Comparison of ENCODE assay signal across 17 mouse cellular contexts in the genomic region with DNA sequence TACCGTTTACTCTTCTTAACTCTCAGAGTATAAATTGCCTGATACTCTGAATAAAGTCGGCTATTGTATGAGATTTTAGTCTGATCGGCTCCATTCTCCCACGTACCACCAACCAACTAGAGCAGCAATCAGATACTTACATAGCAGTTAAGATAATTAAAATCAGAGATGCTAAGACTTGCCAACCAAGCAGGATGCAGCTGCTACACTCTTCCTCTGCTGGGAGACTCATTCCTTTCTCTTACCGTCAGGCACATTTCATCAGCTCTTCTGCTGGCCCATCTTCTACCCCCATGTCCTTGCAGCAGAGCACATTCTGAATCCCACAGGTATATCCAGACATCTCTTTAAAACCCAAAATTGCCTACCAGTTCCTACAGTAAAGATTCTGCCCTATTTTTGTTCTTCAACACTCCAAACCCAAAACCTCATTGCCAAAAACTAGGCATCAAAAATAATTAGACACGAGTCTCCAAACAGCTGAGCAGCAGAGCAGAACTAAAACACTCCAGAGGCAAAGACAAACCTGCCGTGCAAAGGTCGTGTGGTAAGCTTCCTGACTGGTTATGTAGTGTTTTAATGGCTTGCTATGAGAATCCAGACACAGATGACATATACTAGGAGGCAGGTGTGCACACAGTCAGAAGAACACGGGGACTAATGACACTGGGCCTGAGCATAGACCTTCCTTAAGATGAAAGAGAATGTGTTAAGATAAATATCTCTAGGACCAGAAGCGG. TPM values are rescaled to one million over a fixed set of nuclear protein-coding genes. Genes with fewer than 3 reads are reported as not detected.
DNase-seq lines count a peak whose midpoint lies in the region; ATAC-seq and TF ChIP-seq lines count a peak whose summit lies in the region.
"Had no signal": no experiment of that assay in that cellular context is flagged by ENCODE, and none has a peak within 500 bp of the region (broad histone marks: within the 10 kb centered on the region; RNA-seq: fewer than 3 reads in every experiment).

No protein-coding gene starts in this region.

- no peak for TF ChIP-seq CTCF in cerebellum, adult 2 months (IDR thresholded peaks at IDR 0.05; ENCODE audit: borderline replicate concordance, insufficient read depth, low read depth, low read length)
- no peak for TF ChIP-seq CTCF in layer of hippocampus, adult 2 months (conservative IDR thresholded peaks at IDR 0.05)

- no peak overlapping the region for H3K9ac ChIP-seq in embryonic facial prominence, embryonic 11.5 days (replicated peaks; ENCODE audit: low read length)
- no peak overlapping the region for H3K9ac ChIP-seq in forebrain, embryonic 16.5 days (replicated peaks; ENCODE audit: low read depth, low read length)
- H3K9ac ChIP-seq: forebrain, embryonic 12.5 days; hindbrain, embryonic 15.5 days; limb, embryonic 13.5 days; lung, embryonic 14.5 days; midbrain, embryonic 15.5 days; neural tube, embryonic 12.5 days had no signal

- no peak overlapping the region for H3K4me3 ChIP-seq in embryonic facial prominence, embryonic 11.5 days (ENCODE audit: low read depth, low read length)
- H3K4me3 ChIP-seq in cerebellum, adult 2 months (replicated peaks; ENCODE audit: insufficient read depth, low read depth, low read length) = no peak overlapping the region
- no peak overlapping the region for H3K4me3 ChIP-seq in layer of hippocampus, adult 2 months
- H3K4me3 ChIP-seq in forebrain, embryonic 16.5 days (replicated peaks; ENCODE audit: low read length) = no peak overlapping the region
- H3K4me3 ChIP-seq: forebrain, embryonic 12.5 days; hindbrain, embryonic 15.5 days; limb, embryonic 13.5 days; midbrain, embryonic 15.5 days; neural tube, embryonic 12.5 days had no signal

- no peaks in the 10 kb centered on the region for H3K9me3 ChIP-seq in embryonic facial prominence, embryonic 11.5 days (replicated peaks; ENCODE audit: control insufficient read depth, low read length)
- H3K9me3 ChIP-seq in forebrain, embryonic 16.5 days (ENCODE audit: control insufficient read depth, low read length) = no peaks in the 10 kb centered on the region
- H3K9me3 ChIP-seq: forebrain, embryonic 12.5 days; hindbrain, embryonic 15.5 days; limb, embryonic 13.5 days; midbrain, embryonic 15.5 days; neural tube, embryonic 12.5 days had no signal

- peak overlapping the region; percentile 63 for H3K27ac ChIP-seq in embryonic facial prominence, embryonic 11.5 days (replicated peaks; ENCODE audit: low read depth, low read length)
- H3K27ac ChIP-seq in cerebellum, adult 2 months (ENCODE audit: insufficient read depth, low read length) = no peak overlapping the region
- no peak overlapping the region for H3K27ac ChIP-seq in layer of hippocampus, adult 2 months
- H3K27ac ChIP-seq in forebrain, embryonic 16.5 days (ENCODE audit: low read length) = no peak overlapping the region
- H3K27ac ChIP-seq: forebrain, embryonic 12.5 days; hindbrain, embryonic 15.5 days; limb, embryonic 13.5 days; midbrain, embryonic 15.5 days; neural tube, embryonic 12.5 days had no signal

- no peaks in the 10 kb centered on the region for H3K36me3 ChIP-seq in embryonic facial prominence, embryonic 11.5 days (replicated peaks; ENCODE audit: control insufficient read depth, insufficient read depth, low read depth, low read length)
- no peaks in the 10 kb centered on the region for H3K36me3 ChIP-seq in forebrain, embryonic 16.5 days (ENCODE audit: control insufficient read depth, insufficient read depth)
- H3K36me3 ChIP-seq: forebrain, embryonic 12.5 days; G1E; hindbrain, embryonic 15.5 days; limb, embryonic 13.5 days; midbrain, embryonic 15.5 days; neural tube, embryonic 12.5 days had no signal

- H3K27me3 ChIP-seq in embryonic facial prominence, embryonic 11.5 days (ENCODE audit: control insufficient read depth, insufficient read depth, low read length) = no peaks in the 10 kb centered on the region
- no peaks in the 10 kb centered on the region for H3K27me3 ChIP-seq in cerebellum, adult 2 months (ENCODE audit: control insufficient read depth, insufficient read depth, low read length)
- H3K27me3 ChIP-seq in forebrain, embryonic 16.5 days (replicated peaks; ENCODE audit: control insufficient read depth, insufficient read depth, low read length) = no peaks in the 10 kb centered on the region
- H3K27me3 ChIP-seq: forebrain, embryonic 12.5 days; hindbrain, embryonic 15.5 days; limb, embryonic 13.5 days; midbrain, embryonic 15.5 days; neural tube, embryonic 12.5 days had no signal

- no peak for TF ChIP-seq POLR2A in cerebellum, adult 2 months (IDR thresholded peaks at IDR 0.05; ENCODE audit: borderline replicate concordance, insufficient read depth, low read length)

- ATAC-seq in embryonic facial prominence, embryonic 11.5 days (replicated peaks; ENCODE audit: insufficient number of reproducible peaks, low FRiP score, low TSS enrichment, low read depth) = no peak
- no peak for ATAC-seq in forebrain, embryonic 16.5 days
- ATAC-seq: midbrain, embryonic 15.5 days had no signal

- WGBS in embryonic facial prominence, embryonic 11.5 days = 41% methylated on average over 10 of the region's 10 CpGs
- WGBS in cerebellum, adult 2 months = 53% methylated on average over 10 of the region's 10 CpGs
- 77% methylated on average over 10 of the region's 10 CpGs for WGBS in forebrain, embryonic 16.5 days

- no peak overlapping the region for H3K4me2 ChIP-seq in embryonic facial prominence, embryonic 11.5 days (ENCODE audit: low read depth, low read length)
- H3K4me2 ChIP-seq in forebrain, embryonic 16.5 days (ENCODE audit: low read length) = no peak overlapping the region
- H3K4me2 ChIP-seq: forebrain, embryonic 12.5 days; hindbrain, embryonic 15.5 days; limb, embryonic 13.5 days; lung, embryonic 14.5 days; midbrain, embryonic 15.5 days; neural tube, embryonic 12.5 days had no signal

- DNase-seq in Muller cell, postnatal 12 days (ENCODE audit: inconsistent ontology term) = peak; percentile 70
- peak; percentile 44 for DNase-seq in embryonic facial prominence, embryonic 11.5 days (ENCODE audit: low spot score)
- DNase-seq in kidney, adult 18-20 months = peak; percentile 28
- peak; percentile 47 to 60 for DNase-seq in kidney, postnatal 36 days
- DNase-seq in cerebellum, adult 2 months = no peak
- no peak for DNase-seq in layer of hippocampus, adult 2 months (ENCODE audit: low spot score in 2 of 2)
- DNase-seq: cerebellum, adult 11 months; heart, adult 18-20 months; heart, postnatal 14 days; lung, embryonic 14.5 days had no signal

- H3K4me1 ChIP-seq in embryonic facial prominence, embryonic 11.5 days (ENCODE audit: control insufficient read depth, insufficient read depth, low read length) = no peaks in the 10 kb centered on the region
- no peaks in the 10 kb centered on the region for H3K4me1 ChIP-seq in cerebellum, adult 2 months (ENCODE audit: control insufficient read depth, insufficient read depth, low read length)
- no peaks in the 10 kb centered on the region for H3K4me1 ChIP-seq in forebrain, embryonic 16.5 days (replicated peaks; ENCODE audit: control insufficient read depth, insufficient read depth, low read length)
- H3K4me1 ChIP-seq: hindbrain, embryonic 15.5 days; neural tube, embryonic 12.5 days had no signal

RNA-seq across cellular contexts. Expression of gene Postn, which starts 59.5 kb away (rescaled TPM):
- 72.8 and 87.5 TPM in 2 replicates for polyA plus RNA-seq in embryonic facial prominence, embryonic 11.5 days (2014; fragmentation: Nextera tagmentation; extraction: Ambion mirVana)
- 1.0 and 1.1 TPM in 2 replicates for polyA plus RNA-seq in cerebellum, adult 2 months (2012; rRNA removed)
- total RNA-seq in layer of hippocampus, adult 2 months (2021) = 1 to 10 TPM; 1.1 to 2.2 TPM
- polyA plus RNA-seq in forebrain, embryonic 16.5 days (2015; fragmentation: Nextera tagmentation; extraction: Ambion mirVana) = 13.2 and 26.8 TPM in 2 replicates
- polyA plus RNA-seq: G1E had no signal

Comparison
In these comparisons a context has a peak if more than half of its experiments do, and no peak if none do; other contexts are left out.
1. DNase-seq: peak in Muller cell, postnatal 12 days (single experiment), embryonic facial prominence, embryonic 11.5 days (single experiment), kidney, adult 18-20 months (single experiment) and kidney, postnatal 36 days (2 of 2); none in cerebellum, adult 2 months (0 of 2) and layer of hippocampus, adult 2 months (0 of 2).